Mouse (Mus musculus): Measurements from ENCODE around the gene Stard7. TPM values are rescaled to one million over a fixed set of nuclear protein-coding genes. Genes with fewer than 3 reads are reported as not detected.

Gene Stard7
- polyA plus RNA-seq, 3 experiments from 2014 or later: 25.3 to 34.8 (median 28.0) TPM

Other genes with a start within 250 kb of the Stard7 start
- 100 to 1,000 TPM in 1 of 3 experiments, 10 to 100 TPM in 2; 95.3 to 130 (median 96.5) TPM for gene Blvra, start 199.6 kb upstream of the Stard7 start, polyA plus RNA-seq (2017; shearing (Covaris generic))
- gene Ncaph, start 136.3 kb upstream of the Stard7 start, polyA plus RNA-seq (2017; shearing (Covaris generic)): 10 to 100 TPM in 1 of 3 experiments, 1 to 10 TPM in 2; 4.9 to 62.0 (median 8.0) TPM
- 10 to 100 TPM; 54.1 to 78.4 (median 55.1) TPM for gene Itpripl1, start 126.8 kb upstream of the Stard7 start, polyA plus RNA-seq (2017; shearing (Covaris generic))
- 1 to 10 TPM in 1 of 3 experiments, under 1 TPM in 2; 0.69 to 1.3 (median 0.71) TPM for gene 1810024B03Rik, start 61.9 kb upstream of the Stard7 start, polyA plus RNA-seq (2017; shearing (Covaris generic))
- gene Snrnp200, start 61.8 kb upstream of the Stard7 start, polyA plus RNA-seq (2017; shearing (Covaris generic)): 10 to 100 TPM; 47.3 to 57.9 (median 47.8) TPM
- gene Ciao1, start 22.4 kb upstream of the Stard7 start, polyA plus RNA-seq (2017; shearing (Covaris generic)): 10 to 100 TPM; 39.3 to 59.1 (median 51.3) TPM
- gene Tmem127, start 22.3 kb upstream of the Stard7 start, polyA plus RNA-seq (2017; shearing (Covaris generic)): 10 to 100 TPM; 49.4 to 81.0 (median 67.0) TPM
- 10 to 100 TPM; 26.0 to 29.5 (median 27.9) TPM for gene Dusp2, start 65.9 kb downstream of the Stard7 start, polyA plus RNA-seq (2017; shearing (Covaris generic))
- gene Astl, start 68.4 kb downstream of the Stard7 start, polyA plus RNA-seq (2017; shearing (Covaris generic)): under 1 TPM in 2 of 3 experiments, not detected in 1; 0.21 to 0.35 TPM
- under 1 TPM in 1 of 3 experiments, not detected in 2; 0.13 TPM for gene Adra2b, start 93.0 kb downstream of the Stard7 start, polyA plus RNA-seq (2017; shearing (Covaris generic))
- under 1 TPM in 2 of 3 experiments, not detected in 1; 0.14 to 0.34 TPM for gene Gpat2, start 155.0 kb downstream of the Stard7 start, polyA plus RNA-seq (2017; shearing (Covaris generic))
- gene Fahd2a, start 174.3 kb downstream of the Stard7 start, polyA plus RNA-seq (2017; shearing (Covaris generic)): 10 to 100 TPM; 29.3 to 66.5 (median 38.0) TPM

All from inflammation-experienced regulatory T-cells, adult 6 months (primary cell).